ENCODE assay signal across 8 mouse cellular contexts in genomic region chr6:145009859-145010818, GRCm38 (mm10).
DNase-seq lines count a peak whose midpoint lies in the region; ATAC-seq lines count a peak whose summit lies in the region.

No protein-coding gene starts in this region.

- no peak overlapping the region for H3K27ac ChIP-seq in neural tube, embryonic 12.5 days

- no peak overlapping the region for H3K9ac ChIP-seq in neural tube, embryonic 12.5 days

- no peaks in the 10 kb centered on the region for H3K4me1 ChIP-seq in neural tube, embryonic 12.5 days

- WGBS in neural tube, embryonic 12.5 days, result 77% methylated on average over 8 of the region's 8 CpGs

- peaks cover 39% of the 10 kb centered on the region for H3K36me3 ChIP-seq in neural tube, embryonic 12.5 days

- peak; percentile 79 to 85 for DNase-seq in cerebellum, postnatal 14 days
- DNase-seq in neural tube, embryonic 10.5 days (ENCODE audit: extremely low spot score, low spot score), result no peak
- DNase-seq in c-Kit-positive CD71-positive TER-119-positive erythroid progenitor cells, embryonic 14.5 days (ENCODE audit: low spot score), result peak; percentile 29
- DNase-seq in kidney, postnatal 14 days, result peak; percentile 29
- peak; percentile 59 for DNase-seq in retina, embryonic 14.5 days (ENCODE audit: low spot score)
- no peak for DNase-seq in ovary, postnatal 10 days (ENCODE audit: low spot score)

- no peaks in the 10 kb centered on the region for H3K9me3 ChIP-seq in neural tube, embryonic 12.5 days

- no peak overlapping the region for H3K4me3 ChIP-seq in neural tube, embryonic 12.5 days

- ATAC-seq in cerebellum, adult (ENCODE audit: insufficient number of reproducible peaks, low FRiP score, low TSS enrichment), result no peak
- ATAC-seq in neural tube, embryonic 12.5 days (ENCODE audit: low FRiP score, low read depth), result peak; percentile 33; the same call in 1 of the 2 replicates

- H3K27me3 ChIP-seq in neural tube, embryonic 12.5 days (replicated peaks), result no peaks in the 10 kb centered on the region

- H3K4me2 ChIP-seq in neural tube, embryonic 12.5 days (replicated peaks), result no peak overlapping the region

Comparison
In these comparisons a context has a peak if more than half of its experiments do, and no peak if none do; other contexts are left out.
1. DNase-seq: peak in cerebellum, postnatal 14 days (2 of 2), c-Kit-positive CD71-positive TER-119-positive erythroid progenitor cells, embryonic 14.5 days (single experiment), kidney, postnatal 14 days (single experiment) and retina, embryonic 14.5 days (single experiment); none in neural tube, embryonic 10.5 days (single experiment) and ovary, postnatal 10 days (single experiment).